In genomic region chr13:97290747-97291146, GRCm38 (mm10) we compare ENCODE assay signal across 20 mouse cellular contexts. TPM values are rescaled to one million over a fixed set of nuclear protein-coding genes. Genes with fewer than 3 reads are reported as not detected.
A peak's percentile ranks its signal among the peaks of the same experiment; 100 is the strongest.
DNase-seq lines count a peak whose midpoint lies in the region; ATAC-seq lines count a peak whose summit lies in the region.
"Had no signal": no experiment of that assay in that cellular context is flagged by ENCODE, and none has a peak within 500 bp of the region (broad histone marks: within the 10 kb centered on the region; RNA-seq: fewer than 3 reads in every experiment).

No protein-coding gene starts in this region.

- H3K9ac ChIP-seq in hindbrain, embryonic 14.5 days, result no peak overlapping the region
- 0 out of 2 replicates have a peak overlapping the region, but pooled peaks have one; percentile 12 for H3K9ac ChIP-seq in midbrain, embryonic 11.5 days (ENCODE audit: low read length)
- H3K9ac ChIP-seq: limb, embryonic 15.5 days; liver, postnatal 0 days had no signal

- H3K4me2 ChIP-seq in hindbrain, embryonic 14.5 days (replicated peaks), result no peak overlapping the region
- H3K4me2 ChIP-seq in midbrain, embryonic 11.5 days, result no peak overlapping the region
- H3K4me2 ChIP-seq: heart, embryonic 13.5 days; limb, embryonic 15.5 days had no signal

- H3K9me3 ChIP-seq in hindbrain, embryonic 10.5 days, result no peaks in the 10 kb centered on the region
- no peaks in the 10 kb centered on the region for H3K9me3 ChIP-seq in hindbrain, embryonic 14.5 days (ENCODE audit: control insufficient read depth, low read length)
- no peaks in the 10 kb centered on the region for H3K9me3 ChIP-seq in embryonic facial prominence, embryonic 10.5 days
- H3K9me3 ChIP-seq in midbrain, embryonic 11.5 days (ENCODE audit: control insufficient read depth, low read length), result no peaks in the 10 kb centered on the region
- H3K9me3 ChIP-seq: heart, embryonic 13.5 days; limb, embryonic 15.5 days had no signal

- WGBS in hindbrain, embryonic 10.5 days, result 19% methylated on average over 3 of the region's 3 CpGs
- WGBS in hindbrain, embryonic 14.5 days, result 33% methylated on average over 3 of the region's 3 CpGs
- WGBS in embryonic facial prominence, embryonic 10.5 days, result 34% methylated on average over 3 of the region's 3 CpGs
- WGBS in midbrain, embryonic 11.5 days, result 22% methylated on average over 3 of the region's 3 CpGs

- H3K27ac ChIP-seq in hindbrain, embryonic 10.5 days, result peak overlapping the region; percentile 82
- H3K27ac ChIP-seq in hindbrain, embryonic 14.5 days, result no peak overlapping the region
- H3K27ac ChIP-seq in embryonic facial prominence, embryonic 10.5 days (replicated peaks), result peak overlapping the region; percentile 72; the same call in 1 of the 2 replicates
- H3K27ac ChIP-seq in midbrain, embryonic 11.5 days (ENCODE audit: low read depth, low read length), result no peak overlapping the region
- H3K27ac ChIP-seq: limb, embryonic 15.5 days; macrophage had no signal

- H3K27me3 ChIP-seq in hindbrain, embryonic 10.5 days (ENCODE audit: insufficient read depth, poor library complexity, severe bottlenecking), result peaks cover 11% of the 10 kb centered on the region; the same call in 1 of the 2 replicates
- H3K27me3 ChIP-seq in hindbrain, embryonic 14.5 days (ENCODE audit: control insufficient read depth, insufficient read depth, low read length), result no peaks in the 10 kb centered on the region
- peaks cover 27% of the 10 kb centered on the region for H3K27me3 ChIP-seq in embryonic facial prominence, embryonic 10.5 days (replicated peaks; ENCODE audit: low read depth, poor library complexity, severe bottlenecking)
- 0 out of 2 replicates have a peak, but pooled peaks cover 2% of the 10 kb centered on the region for H3K27me3 ChIP-seq in midbrain, embryonic 11.5 days (ENCODE audit: control insufficient read depth, insufficient read depth, low read length)
- H3K27me3 ChIP-seq: CH12.LX; heart, embryonic 13.5 days; limb, embryonic 15.5 days had no signal

- peak; percentile 30 to 39 for DNase-seq in cerebellum, postnatal 10 days
- DNase-seq in cerebellum, adult 8-10 months, result no peak
- DNase-seq in hindbrain, embryonic 10.5 days (ENCODE audit: low spot score), result no peak
- DNase-seq in hindbrain, embryonic 14.5 days (ENCODE audit: low spot score), result no peak
- no peak for DNase-seq in embryonic facial prominence, embryonic 10.5 days (ENCODE audit: low spot score)
- no peak for DNase-seq in midbrain, embryonic 11.5 days (ENCODE audit: low spot score, missing footprints)
- DNase-seq in right cerebral cortex, adult 18-20 months, result no peak
- DNase-seq in right cerebral cortex, postnatal 10 days (ENCODE audit: low spot score in 2 of 2), result no peak
- DNase-seq: adrenal gland, adult 8-10 months; cerebellum, adult 18-20 months; gastrocnemius, postnatal 10 days; heart, postnatal 4 days; kidney, adult 2 months; kidney, postnatal 36 days; liver, postnatal 0 days; thymus, postnatal 36 days had no signal

- H3K36me3 ChIP-seq in hindbrain, embryonic 10.5 days, result no peaks in the 10 kb centered on the region
- no peaks in the 10 kb centered on the region for H3K36me3 ChIP-seq in hindbrain, embryonic 14.5 days (replicated peaks; ENCODE audit: control insufficient read depth, insufficient read depth)
- no peaks in the 10 kb centered on the region for H3K36me3 ChIP-seq in embryonic facial prominence, embryonic 10.5 days (replicated peaks)
- H3K36me3 ChIP-seq in midbrain, embryonic 11.5 days (ENCODE audit: control insufficient read depth, insufficient read depth, low read length), result no peaks in the 10 kb centered on the region
- H3K36me3 ChIP-seq: heart, embryonic 13.5 days; limb, embryonic 15.5 days had no signal

- peaks cover 43% of the 10 kb centered on the region for H3K4me1 ChIP-seq in hindbrain, embryonic 10.5 days (replicated peaks)
- H3K4me1 ChIP-seq in hindbrain, embryonic 14.5 days (replicated peaks; ENCODE audit: control insufficient read depth, insufficient read depth, low read length), result peaks cover 20% of the 10 kb centered on the region; the same call in 1 of the 2 replicates
- H3K4me1 ChIP-seq in embryonic facial prominence, embryonic 10.5 days, result peaks cover 32% of the 10 kb centered on the region
- peaks cover 29% of the 10 kb centered on the region for H3K4me1 ChIP-seq in midbrain, embryonic 11.5 days (ENCODE audit: control insufficient read depth, insufficient read depth, low read length)

- H3K4me3 ChIP-seq in hindbrain, embryonic 10.5 days, result no peak overlapping the region
- H3K4me3 ChIP-seq in hindbrain, embryonic 14.5 days (replicated peaks; ENCODE audit: low read length), result no peak overlapping the region
- H3K4me3 ChIP-seq in embryonic facial prominence, embryonic 10.5 days, result no peak overlapping the region
- H3K4me3 ChIP-seq in midbrain, embryonic 11.5 days (ENCODE audit: low read depth, low read length), result no peak overlapping the region
- H3K4me3 ChIP-seq: heart, embryonic 13.5 days; limb, embryonic 15.5 days had no signal

- ATAC-seq in hindbrain, embryonic 14.5 days (ENCODE audit: low FRiP score), result no peak
- no peak for ATAC-seq in midbrain, embryonic 11.5 days (ENCODE audit: low FRiP score)
- ATAC-seq: liver, postnatal 0 days had no signal

RNA-seq across cellular contexts. Expression of gene Enc1, which starts 49.8 kb away (rescaled TPM):
- polyA plus RNA-seq in hindbrain, embryonic 10.5 days (2016; fragmentation: Nextera tagmentation; extraction: Ambion mirVana), result 11.2 and 18.6 TPM in 2 replicates
- 80.5 and 82.4 TPM in 2 replicates for polyA plus RNA-seq in hindbrain, embryonic 14.5 days (2014; fragmentation: Nextera tagmentation; extraction: Ambion mirVana)
- 5.6 and 6.8 TPM in 2 replicates for polyA plus RNA-seq in embryonic facial prominence, embryonic 10.5 days (2016; fragmentation: Nextera tagmentation; extraction: Ambion mirVana)
- 18.4 and 19.8 TPM in 2 replicates for polyA plus RNA-seq in midbrain, embryonic 11.5 days (2014; fragmentation: Nextera tagmentation; extraction: Ambion mirVana)

Comparison
In these comparisons a context has a peak if more than half of its experiments do, and no peak if none do; other contexts are left out.
1. DNase-seq: peak in cerebellum, postnatal 10 days (2 of 2); none in cerebellum, adult 8-10 months (single experiment), hindbrain, embryonic 10.5 days (single experiment), hindbrain, embryonic 14.5 days (single experiment), embryonic facial prominence, embryonic 10.5 days (single experiment), midbrain, embryonic 11.5 days (single experiment), right cerebral cortex, adult 18-20 months (single experiment) and right cerebral cortex, postnatal 10 days (0 of 2).
2. H3K27ac ChIP-seq: peak in hindbrain, embryonic 10.5 days (single experiment) and embryonic facial prominence, embryonic 10.5 days (single experiment); none in hindbrain, embryonic 14.5 days (single experiment) and midbrain, embryonic 11.5 days (single experiment).